Mouse (Mus musculus) cerebellum, adult 18-20 months (tissue): Measurements from ENCODE around the gene Il6ra.

Experiments
- DNase-seq, 2 experiments: peaks; one replicate each; pipeline ENCODE4 v3.0.0; 2021

Il6ra gene

DNA sequence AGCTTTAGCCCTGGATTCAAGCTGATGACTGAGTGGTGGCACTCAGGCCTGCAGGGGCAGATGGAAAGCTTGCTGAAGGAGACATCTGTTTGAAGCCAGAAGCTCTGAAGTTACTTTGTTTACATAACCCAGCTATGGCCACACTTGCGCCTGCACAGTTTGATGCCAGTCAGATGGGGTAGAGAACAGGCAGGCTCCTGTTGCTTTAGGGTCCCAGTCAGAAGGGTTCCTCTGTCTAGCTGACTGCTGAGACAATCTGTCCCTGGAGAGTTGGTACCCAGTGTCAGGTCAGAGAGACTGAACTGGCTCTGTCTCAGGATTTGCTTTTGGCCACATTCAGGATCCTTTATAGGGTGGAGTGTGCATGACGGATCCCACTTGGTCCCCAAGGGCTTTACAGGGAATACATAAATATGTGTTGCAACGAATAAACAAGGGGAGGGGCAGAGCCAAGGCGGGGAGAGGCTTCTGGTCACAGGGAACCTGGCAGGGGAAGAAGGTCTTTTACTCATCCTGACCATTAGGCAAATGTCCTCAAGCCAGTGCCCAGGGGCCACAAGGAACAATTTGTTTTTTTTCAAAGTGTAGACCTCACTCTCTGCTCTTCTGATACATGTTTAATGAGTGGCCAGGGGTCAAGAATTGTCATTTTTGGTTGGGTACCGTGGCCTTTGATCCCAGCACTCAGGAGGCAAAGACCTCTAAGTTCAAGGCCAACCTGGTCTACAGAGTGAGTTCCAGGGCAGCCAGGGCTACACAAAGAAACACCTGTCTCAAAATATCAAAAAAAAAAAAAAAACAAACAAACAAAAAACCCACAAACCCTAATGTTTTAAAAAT lies 3.1 kb downstream of the Il6ra start:
- no peak for DNase-seq

DNA sequence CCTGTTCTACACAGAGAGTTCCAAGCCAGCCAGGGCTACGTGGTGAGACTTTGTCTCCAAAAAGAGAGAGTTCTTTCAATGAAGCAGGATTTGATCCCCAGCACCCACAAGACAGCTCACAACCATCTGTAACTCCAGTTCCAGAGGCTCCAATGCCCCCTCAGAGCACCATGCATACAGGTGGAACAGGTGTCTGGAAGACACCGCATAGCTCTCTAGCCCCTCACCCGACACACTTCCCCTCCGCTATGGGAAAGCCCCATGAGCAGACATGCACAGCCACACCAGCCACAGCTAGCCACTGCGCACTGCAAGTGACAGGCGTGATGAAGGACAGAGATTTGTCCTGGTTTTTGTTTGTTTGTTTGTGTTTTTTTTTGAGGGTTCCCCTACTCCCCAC lies 4.2 kb downstream of the Il6ra start:
- no peak for DNase-seq

DNA sequence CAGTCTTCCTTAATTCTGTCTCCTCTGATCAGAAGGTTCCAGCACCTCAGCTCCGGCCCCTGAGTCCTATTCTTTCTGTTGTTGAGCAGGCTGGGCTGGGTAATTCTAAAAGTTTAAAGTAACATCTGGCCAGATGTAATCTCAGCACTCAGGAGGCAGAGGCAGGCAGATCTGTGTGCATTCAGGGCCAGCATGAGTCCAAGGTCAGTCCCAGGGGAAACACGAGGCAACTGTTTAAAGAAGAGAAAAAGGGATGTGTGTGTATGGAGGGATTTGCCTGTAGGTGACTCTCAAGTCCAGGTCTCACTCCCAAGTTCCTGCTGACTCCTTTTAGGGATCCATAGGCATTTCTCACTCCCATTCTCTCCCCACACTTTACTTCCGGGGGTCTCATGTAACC lies 5.2 kb downstream of the Il6ra start:
- no peak for DNase-seq

DNA sequence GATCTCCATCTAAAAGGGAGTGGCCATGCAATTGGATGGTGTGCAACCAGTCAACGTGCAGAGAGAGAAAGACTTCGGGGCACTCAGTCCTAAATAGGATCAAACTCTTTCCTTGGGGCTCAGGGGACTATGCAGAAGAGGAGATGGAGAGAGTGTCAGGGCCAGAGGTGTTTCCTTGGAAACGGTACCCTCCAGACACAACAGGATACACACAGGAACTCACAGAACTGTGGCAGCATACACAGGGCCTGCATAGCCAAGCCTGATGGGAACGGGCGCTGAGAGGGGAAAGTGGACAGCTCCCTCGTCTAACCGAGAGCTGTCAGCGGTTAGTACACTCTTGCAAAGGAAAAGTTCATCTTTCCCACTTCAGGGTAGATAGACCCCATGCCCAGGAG lies 13.5 kb downstream of the Il6ra start:
- no peak for DNase-seq

DNA sequence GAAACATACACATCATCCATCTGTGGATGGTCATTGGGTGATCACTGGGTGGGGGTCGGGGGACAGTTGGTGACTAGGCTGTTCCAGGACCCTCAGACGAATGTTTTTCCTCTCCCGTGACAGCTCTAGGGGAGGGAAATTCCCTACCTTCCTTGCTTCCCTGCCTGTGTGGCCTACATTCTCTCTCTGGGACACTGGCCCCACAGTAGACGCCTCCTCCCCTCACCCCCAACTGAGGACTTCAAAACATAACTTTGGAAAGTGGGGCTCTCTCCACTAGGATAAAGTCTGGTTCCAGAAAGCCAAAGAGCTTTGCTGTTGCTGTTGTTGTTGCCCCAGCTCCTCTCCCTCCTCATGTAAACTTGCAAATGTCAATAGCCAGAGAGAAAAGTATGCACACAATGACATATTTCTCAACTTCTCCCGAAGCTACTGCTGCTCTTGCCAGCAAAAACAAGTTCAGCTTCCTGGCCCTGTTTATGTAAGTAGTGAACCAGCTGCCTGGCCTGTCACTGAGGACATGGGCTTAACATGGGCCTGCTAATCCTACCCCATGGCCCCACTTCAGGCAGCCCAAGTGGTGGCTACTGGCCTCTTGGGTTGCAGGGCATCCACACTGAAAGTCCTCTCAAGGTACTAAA lies 14.0 kb downstream of the Il6ra start:
- no peak for DNase-seq

DNA sequence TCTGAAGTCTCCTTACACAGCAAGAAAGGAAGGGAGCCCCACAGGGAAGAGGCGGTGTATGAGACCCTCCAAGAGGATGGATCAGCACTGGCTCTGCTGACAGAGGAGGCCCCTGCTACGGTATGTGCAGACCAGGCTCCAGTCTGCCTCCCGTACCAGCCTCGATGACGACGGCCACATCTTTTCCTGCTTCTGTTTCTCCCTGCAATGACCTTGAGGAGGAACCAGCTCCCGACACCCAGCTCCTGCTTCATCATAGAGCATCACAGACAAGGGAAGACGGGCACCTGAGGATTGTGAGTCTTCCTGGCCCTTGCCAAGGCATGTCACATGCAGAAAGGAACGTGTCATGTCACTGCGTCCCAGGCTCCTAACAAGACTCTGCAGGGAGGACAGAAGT lies 15.0 kb downstream of the Il6ra start:
- no peak for DNase-seq

DNA sequence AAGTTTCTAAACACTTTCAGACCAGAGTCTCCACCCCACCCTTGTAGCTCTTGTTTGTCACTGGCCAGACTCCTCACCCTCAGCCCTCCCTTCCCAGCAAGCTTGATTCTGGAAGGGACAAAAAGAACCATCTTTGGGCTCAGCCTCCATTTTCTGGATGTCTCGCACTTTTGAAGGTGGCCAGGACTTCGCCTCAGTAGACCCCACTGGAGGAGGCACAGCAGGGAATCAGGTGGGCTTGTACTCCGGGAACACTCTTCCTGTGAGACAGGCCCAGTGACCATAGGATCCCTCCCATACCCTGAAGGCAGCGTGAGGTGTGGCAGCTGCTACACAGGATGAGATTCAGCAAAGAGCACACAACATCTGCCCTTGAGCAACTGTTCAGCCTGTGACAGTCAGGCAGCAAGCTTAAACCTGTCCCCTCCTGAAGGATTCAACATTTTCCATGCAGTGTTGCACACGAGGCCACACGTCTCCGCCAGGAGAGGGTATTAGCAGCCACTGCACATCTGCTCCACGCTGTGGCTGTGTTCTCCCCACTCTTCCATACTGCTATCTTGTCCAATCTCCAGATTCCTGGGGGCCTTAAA lies 15.7 kb downstream of the Il6ra start:
- DNase-seq, result no peak

DNA sequence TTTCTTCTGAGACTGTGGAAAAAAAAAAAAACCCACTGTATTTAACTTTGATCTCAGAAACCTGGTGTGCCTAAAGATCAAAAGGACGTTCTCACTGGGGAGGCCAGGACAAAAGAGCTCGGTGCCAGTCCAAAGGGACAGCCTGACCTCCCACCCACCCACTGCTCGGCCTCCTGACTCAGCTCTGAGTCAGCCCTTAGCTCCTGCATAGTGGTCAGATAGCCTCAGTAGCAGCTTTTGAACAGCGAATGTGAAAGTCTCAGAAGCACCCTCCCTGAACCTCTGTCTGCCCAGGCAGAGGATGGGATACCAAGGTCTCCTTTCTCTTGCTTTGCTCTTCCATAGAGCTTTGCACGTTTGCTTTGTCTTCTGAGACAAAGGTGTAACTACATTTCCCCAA lies 16.4 kb downstream of the Il6ra start:
- no peak for DNase-seq

DNA sequence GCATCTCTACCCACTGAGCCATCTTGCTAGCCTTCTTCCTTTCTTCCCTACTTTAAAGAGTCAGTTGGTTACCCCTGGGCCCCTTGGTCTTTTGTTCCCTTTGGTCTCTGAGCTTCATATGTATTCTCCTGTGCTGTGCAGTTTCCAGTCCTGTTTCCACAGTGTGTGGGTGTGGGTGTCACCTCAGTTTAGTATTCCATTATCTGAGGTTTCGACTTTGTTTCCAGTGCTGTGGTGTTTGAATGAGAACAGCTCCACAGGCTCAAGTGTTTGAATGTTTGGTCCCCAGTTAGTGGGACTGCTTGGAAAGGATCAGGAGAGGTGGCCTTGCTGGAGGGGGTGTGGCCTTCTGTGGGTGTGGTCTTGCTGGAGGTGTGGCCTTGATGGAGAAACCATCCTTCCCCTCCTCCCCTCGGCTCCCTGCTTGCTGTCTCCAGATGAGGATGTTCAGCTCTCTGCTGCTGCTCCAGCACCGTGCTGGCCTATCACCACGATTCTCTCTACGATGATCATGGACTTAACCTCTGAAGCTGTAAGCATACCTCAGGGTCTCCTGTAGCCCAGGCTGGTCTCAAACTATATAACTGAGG lies 20.4 kb downstream of the Il6ra start:
- DNase-seq, result no peak

DNA sequence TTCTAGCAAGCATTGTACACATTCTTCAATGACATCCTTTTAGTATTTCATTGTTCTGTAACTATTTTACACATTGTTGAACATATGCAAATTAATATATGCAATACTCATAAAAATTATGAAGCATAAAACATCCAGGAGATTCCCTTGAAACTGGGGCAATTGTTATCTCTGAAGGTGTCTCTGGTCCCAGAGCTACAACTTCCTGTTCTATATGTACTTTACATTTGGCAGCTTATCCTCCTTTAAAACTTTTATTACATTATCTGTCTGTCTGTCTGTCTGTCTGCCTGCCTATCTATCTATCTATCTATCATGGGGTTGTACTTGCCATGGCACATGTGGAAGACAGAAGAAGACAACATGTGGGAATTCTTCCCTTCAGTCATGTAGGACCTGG lies 21.3 kb downstream of the Il6ra start:
- no peak for DNase-seq

DNA sequence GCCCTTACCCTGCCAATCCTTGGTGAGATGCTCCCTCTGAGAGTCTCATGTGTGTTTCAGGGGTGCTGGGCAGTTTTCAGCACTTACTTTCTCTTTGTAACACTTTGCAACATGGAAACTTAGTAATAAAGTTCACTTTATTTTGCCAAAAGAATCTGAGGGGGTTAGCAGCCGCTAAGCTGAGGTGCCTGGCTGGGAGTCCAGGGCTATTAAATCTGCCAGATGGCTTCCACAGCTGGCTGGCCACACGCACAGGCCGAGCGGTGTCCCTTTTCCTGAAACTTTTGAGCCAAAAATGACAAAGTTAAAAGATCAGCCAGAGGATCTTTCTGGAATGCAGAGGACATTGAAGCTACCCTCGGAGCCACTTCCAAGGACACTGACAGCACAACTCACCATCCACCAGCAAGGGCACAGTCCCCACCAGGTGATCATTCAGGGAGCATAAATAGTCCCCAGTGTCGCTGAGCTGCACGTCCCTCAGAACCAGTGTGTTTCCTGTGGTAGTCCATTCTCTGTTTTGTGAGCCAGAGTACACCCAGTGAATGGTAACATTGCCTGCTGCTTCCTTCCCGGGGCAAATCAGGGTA lies 23.1 kb downstream of the Il6ra start:
- no peak for DNase-seq

DNA sequence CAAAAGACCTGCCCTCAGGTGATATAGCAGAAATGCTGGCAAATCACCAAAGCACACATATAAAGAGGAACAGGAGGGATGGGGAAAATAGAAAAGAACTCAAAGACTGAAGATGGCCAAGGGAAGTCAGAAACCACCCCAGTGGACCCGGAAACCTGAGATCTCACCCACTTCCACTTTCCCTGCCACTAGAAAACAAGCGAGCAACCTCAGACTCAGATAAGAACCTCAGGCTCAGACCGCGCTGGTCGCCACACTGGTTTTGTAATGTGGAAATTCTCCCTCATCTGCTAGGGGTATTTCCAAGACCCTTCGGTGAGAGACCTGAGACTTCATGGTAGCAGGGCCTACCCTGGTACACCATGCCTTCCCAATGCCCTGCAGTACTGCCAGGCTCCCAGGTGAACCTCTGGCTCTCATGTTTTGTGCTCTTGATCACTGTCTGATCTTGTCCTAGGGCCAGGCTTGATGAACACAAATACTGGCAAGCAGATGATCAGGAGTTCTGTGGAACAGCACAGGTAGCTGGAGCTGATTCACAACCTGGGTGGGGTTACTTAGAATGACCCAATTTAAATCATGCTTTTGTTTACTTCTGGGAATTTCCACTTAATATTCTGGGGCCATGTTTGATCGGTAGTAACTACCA lies 25.3 kb downstream of the Il6ra start:
- DNase-seq, result no peak

DNA sequence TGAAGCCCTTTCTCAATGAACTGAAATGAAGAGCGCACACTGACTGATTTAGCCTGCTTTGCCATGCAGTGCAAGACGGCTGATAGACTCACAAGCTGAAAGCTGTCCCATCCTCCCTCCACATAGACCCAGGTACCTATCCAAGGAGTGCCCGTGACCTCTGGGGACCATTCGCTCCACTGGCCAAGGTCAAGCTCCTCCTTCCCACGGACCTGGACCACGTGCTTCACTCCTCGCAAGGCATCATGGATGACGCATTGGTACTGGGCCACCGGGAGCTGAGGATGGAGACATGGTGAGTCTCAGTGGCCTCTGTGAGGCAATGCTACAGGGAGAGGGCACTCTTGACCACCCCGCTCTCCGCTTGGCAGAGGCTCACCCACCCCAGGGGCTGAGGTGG lies 27.2 kb downstream of the Il6ra start:
- DNase-seq, result no peak

DNA sequence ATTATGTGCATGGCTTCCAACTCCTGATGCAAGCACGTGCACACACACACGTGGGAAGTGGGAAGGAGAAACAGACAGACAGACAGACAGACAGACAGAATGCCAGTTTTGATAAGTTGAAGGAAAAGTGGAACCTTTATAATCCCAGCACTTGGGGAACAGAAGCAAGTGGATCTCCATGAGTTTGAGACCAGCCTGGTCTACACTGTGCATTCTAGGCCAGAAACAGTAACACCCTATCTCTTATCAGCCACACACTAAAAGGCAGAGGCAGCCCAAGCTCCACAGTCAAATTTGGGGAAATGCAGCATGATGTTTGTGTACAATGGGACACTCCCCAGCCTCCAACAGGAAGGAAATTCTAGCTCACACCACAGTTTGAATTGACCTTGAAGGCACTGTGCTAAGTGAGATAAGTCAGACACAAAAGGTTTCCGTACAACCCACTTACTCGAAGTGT lies 29.4 kb downstream of the Il6ra start:
- DNase-seq, result no peak

DNA sequence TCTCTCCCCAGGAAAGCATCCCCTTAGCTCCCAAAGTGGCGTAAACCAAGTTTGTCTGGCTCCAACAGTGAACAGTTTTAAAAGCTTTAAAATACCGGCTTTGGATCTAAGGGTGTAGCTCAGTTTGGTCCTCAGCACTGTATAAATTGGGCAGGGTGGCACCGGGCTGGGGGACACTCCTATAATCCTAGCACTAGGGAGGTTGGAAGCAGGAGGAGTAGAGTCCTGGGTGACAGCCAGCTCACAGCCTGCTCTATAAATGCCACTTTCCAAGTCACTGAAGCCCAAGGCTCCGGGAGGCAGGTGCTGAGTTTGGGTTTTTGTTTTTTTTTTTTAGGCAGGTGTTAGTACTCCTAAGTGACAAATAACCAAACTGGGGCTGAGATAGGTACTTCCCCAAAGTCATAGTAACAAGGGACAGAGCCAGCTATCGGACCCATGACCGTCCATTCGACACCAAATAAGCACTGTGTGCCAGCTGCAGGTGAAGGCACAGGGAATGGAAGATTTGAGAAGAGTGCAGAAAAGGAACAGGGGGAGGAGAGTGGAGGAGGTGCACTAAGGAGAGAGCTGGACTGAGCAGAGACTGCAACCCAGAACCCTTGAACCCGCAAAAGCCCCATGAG lies 30.3 kb downstream of the Il6ra start:
- peak in 1 of 2 experiments; percentile 11 for DNase-seq

DNA sequence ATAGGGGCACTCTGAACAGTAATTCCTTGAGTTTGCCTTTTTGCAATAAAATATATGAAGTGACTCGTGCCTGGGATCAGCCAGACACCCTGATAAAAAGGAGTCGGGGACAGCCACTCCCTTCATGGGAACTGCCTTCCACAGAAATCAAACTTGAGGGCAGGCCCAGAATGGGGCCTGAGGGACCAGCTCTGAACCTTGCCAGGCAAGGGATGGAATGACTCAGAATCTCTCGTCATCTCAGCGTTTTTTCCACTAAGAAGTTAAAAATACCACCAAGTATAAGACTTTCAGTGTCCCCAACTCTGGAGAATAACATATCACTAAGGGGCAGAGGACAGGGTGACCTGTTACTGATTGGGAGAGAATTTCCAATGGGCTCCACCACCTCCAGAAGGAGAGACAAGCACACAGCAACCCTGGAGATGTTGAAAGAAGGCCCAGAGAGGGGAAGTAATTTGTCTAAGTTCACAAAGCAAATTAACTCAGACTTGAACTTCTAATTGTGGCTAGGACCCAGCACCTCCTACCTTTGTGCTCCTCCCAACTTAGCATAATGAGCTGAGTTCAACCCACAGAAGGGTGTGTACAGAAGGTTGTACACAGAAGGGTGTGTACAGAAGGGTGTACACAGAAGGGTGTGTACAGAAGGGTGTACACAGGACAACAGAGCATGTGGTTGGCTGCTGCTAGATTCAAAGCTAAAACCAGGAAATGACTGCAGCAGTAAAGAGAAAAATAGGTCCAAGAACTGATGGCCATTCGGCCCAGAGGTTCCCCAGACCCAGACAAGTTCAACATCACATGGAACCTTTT lies 32.8 kb downstream of the Il6ra start:
- DNase-seq, result no peak

DNA sequence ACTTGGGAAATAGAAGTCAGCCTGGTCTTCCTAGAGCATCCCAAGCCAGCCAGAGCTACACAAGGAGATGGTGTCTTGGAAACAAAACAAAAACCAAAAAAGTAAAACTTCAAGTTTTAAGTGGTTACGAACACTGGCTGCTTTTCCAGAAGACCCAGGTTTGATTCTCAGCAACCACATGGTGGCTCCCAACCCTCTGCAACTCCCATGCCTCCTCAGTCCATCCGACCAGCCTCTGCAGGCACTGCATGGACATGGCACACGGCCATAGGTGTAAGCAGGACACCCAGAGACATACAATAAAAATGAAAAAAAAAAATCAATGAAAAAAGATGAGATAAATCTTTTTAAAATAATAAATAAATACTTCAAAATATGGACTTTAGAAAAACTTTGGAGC lies 33.7 kb downstream of the Il6ra start:
- no peak for DNase-seq

DNA sequence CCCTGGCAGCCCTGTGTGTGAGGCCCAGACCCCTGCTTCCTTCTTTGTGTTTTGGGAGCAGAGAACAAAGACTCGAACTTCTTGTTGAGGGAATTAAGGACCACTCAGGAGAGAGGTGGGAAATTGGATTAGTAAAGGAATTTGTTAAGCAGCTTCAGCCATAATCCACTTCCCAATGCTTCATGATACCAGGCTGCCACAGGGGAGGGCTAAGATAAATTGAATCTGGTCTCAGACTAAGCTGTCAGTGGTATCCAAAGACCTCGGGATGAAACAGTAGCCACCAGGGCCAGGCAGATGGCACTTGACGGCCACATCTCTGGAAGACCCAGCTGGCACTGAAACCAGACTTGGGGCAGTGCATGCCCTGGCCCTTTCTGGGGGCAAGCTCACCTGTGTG lies 34.5 kb downstream of the Il6ra start:
- DNase-seq, result no peak

DNA sequence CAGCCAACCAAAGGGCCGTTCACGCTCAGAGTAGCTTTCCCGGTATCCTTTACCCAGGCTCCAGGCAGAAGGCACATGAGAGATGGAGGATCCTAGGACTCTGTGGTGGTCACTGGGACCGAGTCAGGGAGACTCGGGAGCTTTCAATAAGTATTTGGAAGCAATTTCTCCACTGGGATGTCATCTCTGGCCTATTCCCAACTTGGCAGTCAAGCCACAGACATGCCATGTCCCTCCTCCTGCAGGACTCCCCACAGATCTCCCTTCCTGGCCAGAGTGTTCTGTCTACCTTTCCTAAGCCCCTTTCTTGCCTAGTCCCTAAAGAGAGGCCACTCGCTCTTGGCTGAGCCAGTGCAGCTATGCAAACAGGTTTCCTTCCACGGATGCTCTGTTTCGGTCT lies 35.9 kb downstream of the Il6ra start:
- peak; percentile 17 to 24 for DNase-seq

DNA sequence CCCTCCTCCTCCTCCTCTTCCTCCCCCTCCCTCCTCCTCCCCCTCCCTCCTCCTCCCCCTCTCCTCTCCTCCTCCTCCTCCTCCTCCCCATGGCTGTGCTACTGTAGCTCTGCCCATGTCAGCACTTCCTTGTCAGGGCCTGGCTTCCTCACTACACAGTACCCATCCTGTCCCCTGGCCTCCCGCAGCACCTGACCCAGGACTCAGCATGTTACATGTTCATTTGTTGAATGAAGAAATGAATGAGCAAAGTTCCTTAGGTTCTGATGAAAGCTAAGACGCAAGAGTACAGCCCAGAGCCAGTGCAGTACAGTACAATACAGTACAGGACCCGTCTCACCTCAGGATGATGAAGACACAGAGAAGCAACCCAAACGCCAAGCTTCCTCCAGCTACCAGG lies 36.5 kb downstream of the Il6ra start:
- no peak for DNase-seq

DNA sequence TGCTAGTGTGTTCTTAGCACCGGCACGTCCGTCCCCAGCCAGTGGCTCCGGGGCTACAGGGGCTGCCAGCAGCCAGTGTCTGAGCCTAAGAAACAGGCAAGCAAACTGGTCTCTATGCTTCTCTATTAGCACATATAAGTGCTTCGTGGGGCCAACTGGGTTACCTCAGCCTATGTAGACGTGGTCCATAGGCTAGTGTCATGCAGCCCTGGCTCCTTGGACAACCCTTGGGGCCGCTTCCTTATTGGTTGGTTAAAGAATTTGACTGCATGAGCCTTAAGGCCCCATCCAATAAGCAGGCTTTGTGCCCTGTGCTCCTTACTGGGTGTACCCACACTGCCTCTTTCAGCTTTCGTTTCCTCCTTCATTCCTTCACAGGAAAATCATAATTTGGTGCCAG lies 37.2 kb downstream of the Il6ra start:
- DNase-seq, result no peak

DNA sequence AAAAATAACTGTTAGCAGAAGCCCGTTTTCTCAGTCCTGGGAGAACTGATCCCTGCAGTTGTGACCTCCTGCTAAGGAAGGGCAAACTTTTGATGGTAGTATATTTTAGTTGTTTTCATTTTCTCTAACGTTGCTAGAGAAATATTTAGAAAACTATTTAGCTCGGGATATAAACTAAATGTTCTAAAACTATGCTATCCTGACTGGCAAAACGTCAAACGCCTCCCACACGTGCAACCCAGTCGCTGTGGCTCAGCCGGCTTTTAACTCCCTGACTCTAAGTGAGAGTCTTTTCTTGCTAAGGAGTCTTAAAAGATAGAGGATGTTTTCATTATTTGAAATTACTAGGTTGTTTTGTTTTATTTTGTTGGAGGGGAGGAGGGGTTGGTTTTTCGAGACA lies 38.0 kb downstream of the Il6ra start:
- DNase-seq, result no peak
